Mouse (Mus musculus) CH12.LX (cell line): ENCODE data around the gene Cyp1b1. TPM values are rescaled to one million over a fixed set of nuclear protein-coding genes. Genes with fewer than 3 reads are reported as not detected.

Experiments
- DNase-seq: peaks from one replicate; pipeline ENCODE4 v3.0.0-alpha.2; 2013; ENCODE audit errors: extremely low read depth
- H3K27ac ChIP-seq: 2 replicates; pipeline ENCODE4 v1.5.1; 2012; ENCODE audit warnings: low read depth, mild to moderate bottlenecking, control low read depth, moderate library complexity; ENCODE audit not compliant: insufficient read depth
- H3K27me3 ChIP-seq: replicated peaks from 2 replicates; pipeline ENCODE3; 2012; ENCODE audit warnings: inconsistent platforms
- H3K36me3 ChIP-seq, 2 experiments: replicated peaks in 1 of 2; 2 replicates each; pipeline versions ENCODE3 to v1.6.1; 2012; ENCODE audit warnings: inconsistent platforms in 1 of 2, low read length in 1 of 2, mild to moderate bottlenecking in 1 of 2, mixed read lengths in 1 of 2, moderate library complexity in 1 of 2; ENCODE audit not compliant: control insufficient read depth in 1 of 2, insufficient read depth in 1 of 2
- H3K4me1 ChIP-seq, 2 experiments: 2 replicates each; pipeline ENCODE4 v1.6.1; 2012; ENCODE audit warnings: inconsistent platforms in 1 of 2, moderate library complexity in 1 of 2; ENCODE audit not compliant: insufficient read depth in 2 of 2, control insufficient read depth in 1 of 2
- H3K4me2 ChIP-seq: 2 replicates; pipeline ENCODE4 v1.6.1; 2012; ENCODE audit warnings: low read depth, mild to moderate bottlenecking, control low read depth; ENCODE audit not compliant: poor library complexity, insufficient read depth, severe bottlenecking
- H3K4me3 ChIP-seq, 3 experiments: fragments of 150-350 bp in 1 of 3; sonication (generic) in 1 of 3; replicated peaks in 1 of 3; 2 replicates each; pipeline versions ENCODE3 to v1.5.1; 2011 to 2012; ENCODE audit warnings: low read depth in 2 of 3, low read length in 2 of 3, mild to moderate bottlenecking in 2 of 3, moderate library complexity in 2 of 3, control low read depth in 1 of 3, improper control_type of control experiment in 1 of 3, inconsistent platforms in 1 of 3, mixed read lengths in 1 of 3; ENCODE audit not compliant: poor library complexity in 1 of 3
- H3K79me2 ChIP-seq: replicated peaks from 2 replicates; pipeline ENCODE4 v1.6.1; 2012; ENCODE audit warnings: mild to moderate bottlenecking, moderate library complexity; ENCODE audit not compliant: control insufficient read depth, poor library complexity, insufficient read depth, severe bottlenecking; ENCODE audit errors: extremely low read depth
- H3K9ac ChIP-seq: 2 replicates; pipeline ENCODE4 v1.6.1; 2012; ENCODE audit warnings: low read depth, mild to moderate bottlenecking, control low read depth, moderate library complexity; ENCODE audit not compliant: insufficient read depth
- H3K9me3 ChIP-seq: replicated peaks from 2 replicates; pipeline ENCODE3; 2012; ENCODE audit warnings: low read length, inconsistent platforms, mixed read lengths
- BHLHE40 ChIP-seq: IDR thresholded peaks from 2 replicates; pipeline ENCODE4 v1.6.1; 2011; ENCODE audit warnings: mild to moderate bottlenecking, low read depth, low read length, improper control_type of control experiment
- CHD1 ChIP-seq: IDR thresholded peaks from 2 replicates; pipeline ENCODE4 v1.6.1; 2012; ENCODE audit warnings: low read depth, low read length, improper control_type of control experiment, inconsistent platforms
- CTCF ChIP-seq, 2 experiments: IDR thresholded peaks in 1 of 2; conservative IDR thresholded peaks in 1 of 2; 2 replicates each; pipeline ENCODE4 v1.5.1; 2011 to 2012; ENCODE audit warnings: low read depth in 2 of 2, low read length in 2 of 2, improper control_type of control experiment in 1 of 2, inconsistent platforms in 1 of 2, mild to moderate bottlenecking in 1 of 2, moderate library complexity in 1 of 2
- E2F4 ChIP-seq: IDR thresholded peaks from 2 replicates; pipeline ENCODE4 v1.6.1; 2011; ENCODE audit warnings: low read depth, low read length, improper control_type of control experiment; ENCODE audit not compliant: insufficient replicate concordance
- EP300 ChIP-seq: IDR thresholded peaks from 2 replicates; pipeline ENCODE4 v1.6.1; 2011; ENCODE audit warnings: low read length, improper control_type of control experiment
- ETS1 ChIP-seq: conservative IDR thresholded peaks from 2 replicates; pipeline ENCODE4 v1.6.1; 2012; ENCODE audit warnings: low read depth, mild to moderate bottlenecking, inconsistent platforms, low read length, improper control_type of control experiment, moderate library complexity
- GABPA ChIP-seq: IDR thresholded peaks from 2 replicates; pipeline ENCODE4 v1.6.1; 2012; ENCODE audit warnings: low read depth, low read length, improper control_type of control experiment, inconsistent platforms; ENCODE audit not compliant: insufficient replicate concordance
- HCFC1 ChIP-seq: IDR thresholded peaks from 2 replicates; pipeline ENCODE4 v1.6.1; 2012; ENCODE audit warnings: low read depth, mild to moderate bottlenecking, inconsistent platforms, low read length, improper control_type of control experiment
- JUND ChIP-seq: conservative IDR thresholded peaks from 2 replicates; pipeline ENCODE4 v1.6.1; 2011; ENCODE audit warnings: low read depth, low read length, improper control_type of control experiment
- MAX ChIP-seq: IDR thresholded peaks from 2 replicates; pipeline ENCODE4 v1.6.1; 2011; ENCODE audit warnings: low read length, improper control_type of control experiment
- MAZ ChIP-seq: IDR thresholded peaks from 2 replicates; pipeline ENCODE4 v1.6.1; 2012; ENCODE audit warnings: low read depth, mild to moderate bottlenecking, inconsistent platforms, low read length, improper control_type of control experiment, moderate library complexity
- MEF2A ChIP-seq: IDR thresholded peaks from 2 replicates; pipeline ENCODE4 v1.6.1; 2014; ENCODE audit warnings: low read depth, mild to moderate bottlenecking, inconsistent platforms, low read length, improper control_type of control experiment, borderline replicate concordance
- MXI1 ChIP-seq: IDR thresholded peaks from 2 replicates; pipeline ENCODE4 v1.6.1; 2011; ENCODE audit warnings: mild to moderate bottlenecking, low read depth, low read length, improper control_type of control experiment
- NELFE ChIP-seq: IDR thresholded peaks from 2 replicates; pipeline ENCODE4 v1.6.1; 2011; ENCODE audit warnings: low read depth, low read length, improper control_type of control experiment
- PAX5 ChIP-seq: IDR thresholded peaks from 2 replicates; pipeline ENCODE4 v1.6.1; 2012; ENCODE audit warnings: low read length, inconsistent platforms, mixed read lengths
- POLR2AphosphoS2 ChIP-seq: IDR thresholded peaks from 2 replicates; pipeline ENCODE4 v1.6.1; 2011; ENCODE audit warnings: low read depth, low read length, improper control_type of control experiment
- RCOR1 ChIP-seq: conservative IDR thresholded peaks from 2 replicates; pipeline ENCODE4 v1.6.1; 2012; ENCODE audit warnings: low read depth, mild to moderate bottlenecking, inconsistent platforms, low read length, improper control_type of control experiment
- SMC3 ChIP-seq: IDR thresholded peaks from 2 replicates; pipeline ENCODE4 v1.6.1; 2011; ENCODE audit warnings: low read depth, low read length, improper control_type of control experiment
- TBP ChIP-seq: conservative IDR thresholded peaks from 2 replicates; pipeline ENCODE4 v1.6.1; 2011; ENCODE audit warnings: low read depth, low read length, improper control_type of control experiment
- TCF12 ChIP-seq: IDR thresholded peaks from 2 replicates; pipeline ENCODE4 v1.6.1; 2014; ENCODE audit warnings: low read depth, mild to moderate bottlenecking, inconsistent platforms, low read length, improper control_type of control experiment
- USF1 ChIP-seq: IDR thresholded peaks from 2 replicates; pipeline ENCODE4 v1.6.1; 2014; ENCODE audit warnings: low read depth, mild to moderate bottlenecking, inconsistent platforms, low read length, improper control_type of control experiment
- USF2 ChIP-seq: conservative IDR thresholded peaks from 2 replicates; pipeline ENCODE4 v1.6.1; 2011; ENCODE audit warnings: low read depth, low read length, improper control_type of control experiment
- ZC3H11A ChIP-seq: IDR thresholded peaks from 2 replicates; pipeline ENCODE4 v1.6.1; 2012; ENCODE audit warnings: low read depth, mild to moderate bottlenecking, inconsistent platforms, low read length, improper control_type of control experiment
- ZKSCAN1 ChIP-seq: IDR thresholded peaks from 2 replicates; pipeline ENCODE4 v1.6.1; 2012; ENCODE audit warnings: low read depth, inconsistent platforms, low read length, improper control_type of control experiment, borderline replicate concordance
- ZNF384 ChIP-seq: IDR thresholded peaks from 2 replicates; pipeline ENCODE4 v1.6.1; 2012; ENCODE audit warnings: low read depth, low read length, improper control_type of control experiment, inconsistent platforms
- dilution Hi-C: fragments of 300-500 bp; cut with MboI; formaldehyde crosslinking; loops from 2 replicates; pipeline ENCODE4 v1.14.3; 2020; ENCODE audit warnings: low sequenced_read_pairs; ENCODE audit not compliant: extremely low pct_unique_long_range_greater_than_20kb, extremely low pct_ligation_motif_present
- in situ Hi-C: fragments of 300-500 bp; cut with MboI; formaldehyde crosslinking; loops from 3 replicates; pipeline ENCODE4 v1.14.3; 2019; ENCODE audit warnings: low sequenced_read_pairs, low pct_ligation_motif_present, low pct_unique_long_range_greater_than_20kb, mixed read lengths
- polyA plus RNA-seq: library from polyadenylated mRNA; unstranded; fragments of >175 nt; gene quantifications from 2 replicates; pipeline ENCODE4 v1.2.1, GENCODE M21; 2012; ENCODE audit warnings: low read depth; ENCODE audit not compliant: insufficient read length
- total RNA-seq, 2 experiments: library from RNA; depleted of rRNA; stranded (reverse); fragments of 300-350 nt in 1 of 2; fragments of >200 nt in 1 of 2; gene quantifications; 2 replicates each; pipeline ENCODE4 v1.2.3; 2012 to 2014

Cyp1b1 gene
- total and polyA plus RNA-seq, 3 experiments = not detected

GRCm38 (mm10) chr17:79695541-79695940 lies 19.3 kb downstream of the Cyp1b1 start:
- Histone ChIP-seq H3K4me3 (no peak overlapping the region), H3K79me2 (no peaks in the 10 kb centered on the region), H3K4me1 (no peaks in the 10 kb centered on the region), H3K4me2 (no peak overlapping the region), H3K9ac (no peak overlapping the region), H3K9me3 (no peaks in the 10 kb centered on the region), H3K36me3 (no peaks in the 10 kb centered on the region), H3K27me3 (no peaks in the 10 kb centered on the region), H3K27ac (no peak overlapping the region)
- DNase-seq = no peak
- dilution Hi-C loops (no loop called here), in situ Hi-C loops (no loop called here)
- no peak for TF ChIP-seq USF2
- TF ChIP-seq MAZ = no peak
- no peak for TF ChIP-seq GABPA
- no peak for TF ChIP-seq BHLHE40
- TF ChIP-seq E2F4 = no peak
- TF ChIP-seq ETS1 = no peak
- TF ChIP-seq JUND = no peak
- no peak for TF ChIP-seq PAX5
- TF ChIP-seq CTCF (conservative IDR thresholded peaks at IDR 0.05 in 1 of 2, IDR thresholded peaks at IDR 0.05 in 1 of 2; ENCODE audit: low read depth in 2 of 2, low read length in 2 of 2) = no peak

- Histone ChIP-seq H3K4me3 (no peak overlapping the region), H3K9me3 (no peaks in the 10 kb centered on the region), H3K9ac (no peak overlapping the region), H3K4me1 (no peaks in the 10 kb centered on the region), H3K27me3 (no peaks in the 10 kb centered on the region), H3K79me2 (no peaks in the 10 kb centered on the region), H3K36me3 (no peaks in the 10 kb centered on the region), H3K27ac (no peak overlapping the region), H3K4me2 (no peak overlapping the region)
- no peak for DNase-seq
- in situ Hi-C loops (no loop called here), dilution Hi-C loops (no loop called here)
- no peak for TF ChIP-seq HCFC1
- no peak for TF ChIP-seq EP300
- no peak for TF ChIP-seq USF1
- TF ChIP-seq JUND = no peak
- no peak for TF ChIP-seq NELFE
- no peak for TF ChIP-seq ZC3H11A
- no peak for TF ChIP-seq CHD1
- no peak for TF ChIP-seq RCOR1
- no peak for TF ChIP-seq MEF2A
- no peak for TF ChIP-seq SMC3
- no peak for TF ChIP-seq ZNF384
- no peak for TF ChIP-seq POLR2AphosphoS2
- no peak for TF ChIP-seq CTCF (conservative IDR thresholded peaks at IDR 0.05 in 1 of 2, IDR thresholded peaks at IDR 0.05 in 1 of 2; ENCODE audit: low read depth in 2 of 2, low read length in 2 of 2)
- TF ChIP-seq MAX = no peak
- no peak for TF ChIP-seq TCF12
- no peak for TF ChIP-seq TBP
- TF ChIP-seq ZKSCAN1 = no peak
- no peak for TF ChIP-seq MXI1
Observed at GRCm38 (mm10) chr17:79695106-79695505, 19.8 kb downstream of the Cyp1b1 start.
